Mouse (Mus musculus) cerebellum, adult 2 months (tissue): ENCODE measurements around the gene Rps6kc1.

Source experiments
- CTCF ChIP-seq: fragments of 200-500 bp; IDR thresholded peaks from 2 replicates; pipeline ENCODE4 v1.5.1; 2011; ENCODE audit warnings: low read depth, mild to moderate bottlenecking, control low read depth, low read length, moderate library complexity, borderline replicate concordance; ENCODE audit not compliant: insufficient read depth
- POLR2A ChIP-seq: fragments of 200-500 bp; IDR thresholded peaks from 2 replicates; pipeline ENCODE4 v1.6.1; 2011; ENCODE audit warnings: low read length, control low read depth, borderline replicate concordance; ENCODE audit not compliant: insufficient read depth

GRCm38 (mm10) chr1:190729516-190730088 lies 182.0 kb downstream of the Rps6kc1 start:
- TF ChIP-seq CTCF (no peak), POLR2A (no peak)
